Mouse (Mus musculus): ENCODE results near the gene Hexb. TPM values are rescaled to one million over a fixed set of nuclear protein-coding genes. Genes with fewer than 3 reads are reported as not detected.
A peak's percentile ranks its signal among the peaks of the same experiment; 100 is the strongest.

Gene Hexb
- polyA plus RNA-seq, 1 experiment from 2014 or later: 23.6 TPM

DNA sequence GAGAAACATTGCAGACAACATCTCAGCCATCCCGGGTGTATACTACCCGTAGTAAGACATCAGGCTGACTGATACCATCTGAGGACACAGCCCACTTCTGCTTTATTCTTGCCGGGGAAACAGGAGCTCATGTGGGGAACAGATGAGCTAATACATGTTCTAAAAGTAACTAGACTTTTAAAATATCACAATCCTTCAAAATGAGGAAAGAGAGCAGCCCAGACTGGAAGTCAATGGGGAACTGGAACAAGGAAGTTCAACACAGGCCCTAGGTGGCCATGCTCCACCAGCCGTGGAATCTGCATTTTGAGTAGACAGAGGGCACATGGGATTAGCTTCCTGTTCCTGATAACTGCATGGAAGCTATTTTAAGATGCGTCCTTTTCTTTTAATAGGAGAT is 10.5 kb downstream of the Hexb start:
- Histone ChIP-seq H3K36me3 (ENCODE audit: insufficient read depth, low read length) (no peaks in the 10 kb centered on the region; the same call in 1 of the 2 replicates), H3K9me3 (ENCODE audit: low read length) (no peaks in the 10 kb centered on the region), H3K9ac (replicated peaks; ENCODE audit: low read depth) (no peak overlapping the region), H3K4me3 (ENCODE audit: low read depth, low read length) (no peak overlapping the region), H3K27me3 (replicated peaks; ENCODE audit: insufficient read depth, low read length) (no peaks in the 10 kb centered on the region), H3K27ac (ENCODE audit: low read length) (no peak overlapping the region), H3K4me1 (ENCODE audit: insufficient read depth, low read depth, low read length) (peaks cover 8% of the 10 kb centered on the region; the same call in 1 of the 2 replicates), H3K4me2 (replicated peaks; ENCODE audit: low read depth, low read length) (no peak overlapping the region)
- peak; percentile 33; the same call in 1 of the 2 replicates for ATAC-seq
- TF ChIP-seq CTCF (IDR thresholded peaks at IDR 0.05) (no peak), EP300 (IDR thresholded peaks at IDR 0.05) (no peak)
- 76% methylated on average over 5 of the region's 5 CpGs for WGBS
- peak; percentile 36 for DNase-seq (ENCODE audit: low spot score)

- no peak overlapping the region for H3K27ac ChIP-seq (ENCODE audit: low read length)
- TF ChIP-seq EP300 (IDR thresholded peaks at IDR 0.05) (no peak), CTCF (IDR thresholded peaks at IDR 0.05) (no peak)
- WGBS: 39% methylated on average over 4 of the region's 4 CpGs
- no peaks in the 10 kb centered on the region; the same call in 1 of the 2 replicates for H3K36me3 ChIP-seq (ENCODE audit: insufficient read depth, low read length)
- H3K4me3 ChIP-seq (ENCODE audit: low read depth, low read length): no peak overlapping the region
- no peak overlapping the region for H3K4me2 ChIP-seq (replicated peaks; ENCODE audit: low read depth, low read length)
- H3K4me1 ChIP-seq (ENCODE audit: insufficient read depth, low read depth, low read length): peaks cover 8% of the 10 kb centered on the region; the same call in 1 of the 2 replicates
- no peaks in the 10 kb centered on the region for H3K27me3 ChIP-seq (replicated peaks; ENCODE audit: insufficient read depth, low read length)
- no peak overlapping the region for H3K9ac ChIP-seq (replicated peaks; ENCODE audit: low read depth)
- ATAC-seq (peak; percentile 49), DNase-seq (ENCODE audit: low spot score) (peak; percentile 49)
- H3K9me3 ChIP-seq (ENCODE audit: low read length): no peaks in the 10 kb centered on the region
These were observed 11.8 kb downstream of the Hexb start for GRCm38 (mm10) chr13:97186346-97186745.

GRCm38 (mm10) chr13:97184656-97185055 is 13.5 kb downstream of the Hexb start:
- DNase-seq (ENCODE audit: low spot score): no peak
- Histone ChIP-seq H3K9ac (replicated peaks; ENCODE audit: low read depth) (no peak overlapping the region), H3K4me1 (ENCODE audit: insufficient read depth, low read depth, low read length) (peaks cover 8% of the 10 kb centered on the region; the same call in 1 of the 2 replicates), H3K27ac (ENCODE audit: low read length) (no peak overlapping the region), H3K27me3 (replicated peaks; ENCODE audit: insufficient read depth, low read length) (no peaks in the 10 kb centered on the region), H3K4me3 (ENCODE audit: low read depth, low read length) (no peak overlapping the region), H3K36me3 (ENCODE audit: insufficient read depth, low read length) (no peaks in the 10 kb centered on the region; the same call in 1 of the 2 replicates), H3K9me3 (ENCODE audit: low read length) (no peaks in the 10 kb centered on the region), H3K4me2 (replicated peaks; ENCODE audit: low read depth, low read length) (no peak overlapping the region)
- 55% methylated on average over 5 of the region's 5 CpGs for WGBS
- no peak for TF ChIP-seq EP300 (IDR thresholded peaks at IDR 0.05)
- TF ChIP-seq CTCF (IDR thresholded peaks at IDR 0.05): no peak
- no peak for ATAC-seq

- 67% methylated on average over 2 of the region's 2 CpGs for WGBS
- peaks cover 3% of the 10 kb centered on the region; the same call in 1 of the 2 replicates for H3K36me3 ChIP-seq (ENCODE audit: insufficient read depth, low read length)
- no peak overlapping the region for H3K9ac ChIP-seq (replicated peaks; ENCODE audit: low read depth)
- H3K9me3 ChIP-seq (ENCODE audit: low read length): no peaks in the 10 kb centered on the region
- no peak for ATAC-seq
- no peak for TF ChIP-seq CTCF (IDR thresholded peaks at IDR 0.05)
- TF ChIP-seq EP300 (IDR thresholded peaks at IDR 0.05): no peak
- H3K4me3 ChIP-seq (ENCODE audit: low read depth, low read length): no peak overlapping the region
- no peak overlapping the region for H3K4me2 ChIP-seq (replicated peaks; ENCODE audit: low read depth, low read length)
- no peak for DNase-seq (ENCODE audit: low spot score)
- no peak overlapping the region for H3K27ac ChIP-seq (ENCODE audit: low read length)
- peaks cover 8% of the 10 kb centered on the region; the same call in 1 of the 2 replicates for H3K4me1 ChIP-seq (ENCODE audit: insufficient read depth, low read depth, low read length)
- H3K27me3 ChIP-seq (replicated peaks; ENCODE audit: insufficient read depth, low read length): no peaks in the 10 kb centered on the region
These were observed 14.0 kb downstream of the Hexb start for GRCm38 (mm10) chr13:97184168-97184567.

DNA sequence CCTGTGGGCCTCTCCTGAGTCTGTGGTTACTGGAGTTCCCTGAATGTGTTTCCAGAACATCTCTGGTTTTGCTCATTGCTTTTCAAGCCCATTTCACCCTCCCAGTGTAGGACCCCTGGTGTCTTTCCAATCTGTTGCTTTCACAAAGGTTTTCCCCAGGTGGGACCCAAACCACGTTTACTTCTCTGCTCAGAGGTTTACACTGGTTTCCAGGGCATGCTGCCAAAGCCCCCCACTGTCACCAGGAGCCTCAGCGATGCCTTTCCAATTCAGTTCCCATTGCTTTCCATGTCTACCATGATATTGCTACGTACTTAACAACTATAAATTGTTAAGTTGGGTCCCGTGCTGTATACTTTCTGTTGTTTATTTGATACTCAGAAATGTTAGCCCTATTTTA is 15.3 kb downstream of the Hexb start:
- Histone ChIP-seq H3K36me3 (ENCODE audit: insufficient read depth, low read length) (peaks cover 13% of the 10 kb centered on the region; the same call in 1 of the 2 replicates), H3K27ac (ENCODE audit: low read length) (no peak overlapping the region), H3K4me1 (ENCODE audit: insufficient read depth, low read depth, low read length) (peaks cover 8% of the 10 kb centered on the region; the same call in 1 of the 2 replicates), H3K9me3 (ENCODE audit: low read length) (no peaks in the 10 kb centered on the region), H3K27me3 (replicated peaks; ENCODE audit: insufficient read depth, low read length) (no peaks in the 10 kb centered on the region), H3K4me3 (ENCODE audit: low read depth, low read length) (no peak overlapping the region), H3K9ac (replicated peaks; ENCODE audit: low read depth) (no peak overlapping the region), H3K4me2 (replicated peaks; ENCODE audit: low read depth, low read length) (no peak overlapping the region)
- 76% methylated on average over 4 of the region's 4 CpGs for WGBS
- DNase-seq (ENCODE audit: low spot score) (no peak), ATAC-seq (no peak)
- TF ChIP-seq CTCF (IDR thresholded peaks at IDR 0.05): no peak
- TF ChIP-seq EP300 (IDR thresholded peaks at IDR 0.05): no peak

DNA sequence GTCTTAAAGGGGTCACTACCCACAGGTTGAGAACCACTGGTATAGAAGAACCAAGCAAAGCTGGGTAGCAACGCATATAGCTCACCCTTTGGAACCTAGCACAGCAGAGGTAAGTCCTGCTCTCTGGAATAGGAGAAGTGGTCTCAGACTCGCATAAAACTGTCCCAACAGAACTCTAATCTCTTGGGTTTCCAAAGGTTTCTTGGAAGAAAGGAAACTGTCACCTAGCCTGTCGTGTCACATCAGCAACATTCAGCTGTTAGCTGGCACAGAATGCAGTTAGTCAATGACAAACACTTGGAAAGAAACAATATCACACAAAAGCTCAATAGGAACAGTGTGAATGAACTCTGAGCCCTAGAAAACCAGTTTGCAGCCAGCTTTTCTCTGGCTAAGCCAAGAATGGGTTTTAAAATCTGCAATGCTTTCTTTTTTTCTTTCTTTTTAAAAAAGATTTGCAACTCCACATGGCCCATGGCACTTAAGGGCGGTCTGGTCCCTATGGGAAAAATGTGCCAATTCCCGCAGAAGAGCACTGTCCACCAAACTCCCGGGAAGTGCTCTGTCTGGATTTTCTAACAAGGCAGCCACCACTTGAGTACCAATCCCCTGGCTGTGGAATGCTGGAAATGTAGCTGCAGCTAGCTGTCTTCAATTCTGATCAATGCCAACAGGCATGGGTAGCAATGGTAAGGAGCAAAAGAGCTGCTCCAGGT is 17.9 kb downstream of the Hexb start:
- H3K36me3 ChIP-seq (ENCODE audit: insufficient read depth, low read length): peaks cover 18% of the 10 kb centered on the region; the same call in 1 of the 2 replicates

More for the DNA sequence above, 17.9 kb downstream of the Hexb start:
- Histone ChIP-seq H3K4me3 (ENCODE audit: low read depth, low read length) (no peak overlapping the region), H3K27me3 (replicated peaks; ENCODE audit: insufficient read depth, low read length) (no peaks in the 10 kb centered on the region), H3K9ac (replicated peaks; ENCODE audit: low read depth) (no peak overlapping the region), H3K4me1 (ENCODE audit: insufficient read depth, low read depth, low read length) (no peaks in the 10 kb centered on the region), H3K4me2 (replicated peaks; ENCODE audit: low read depth, low read length) (no peak overlapping the region), H3K9me3 (ENCODE audit: low read length) (no peaks in the 10 kb centered on the region), H3K27ac (ENCODE audit: low read length) (no peak overlapping the region)
- no peak for ATAC-seq
- WGBS: 81% methylated on average over 6 of the region's 6 CpGs
- no peak for TF ChIP-seq CTCF (IDR thresholded peaks at IDR 0.05)
- TF ChIP-seq EP300 (IDR thresholded peaks at IDR 0.05): no peak
- DNase-seq (ENCODE audit: low spot score): no peak
